Mouse (Mus musculus) liver, embryonic 14.5 days (tissue): Measurements from ENCODE around the gene Ppp1r37. TPM values are rescaled to one million over a fixed set of nuclear protein-coding genes. Genes with fewer than 3 reads are reported as not detected.
A peak's percentile ranks its signal among the peaks of the same experiment; 100 is the strongest.
"Not testable (repeated sequence)": the region's sequence is repeated elsewhere in the genome, so short reads cannot be mapped to it uniquely, and the experiment has no call there.

Experiments
- ATAC-seq: fragments of 200-750 bp; cut with Nextera tagmentation; 2 replicates; pipeline ENCODE4 v1.8.0; 2017; ENCODE audit warnings: moderate number of reproducible peaks, mild to moderate bottlenecking, moderate library complexity; ENCODE audit not compliant: insufficient read depth
- DNase-seq, 3 experiments: peaks; one replicate each; pipeline ENCODE4 v3.0.0-alpha.2; 2012 to 2013; ENCODE audit warnings: low read depth in 3 of 3, low spot score in 3 of 3
- H3K27ac ChIP-seq: fragments of 300-500 bp; sonication (generic); 2 replicates; pipeline ENCODE4 v1.5.1; 2014; ENCODE audit warnings: moderate library complexity, mild to moderate bottlenecking, control low read depth, inconsistent platforms
- H3K27me3 ChIP-seq: fragments of 300-500 bp; sonication (generic); 2 replicates; pipeline ENCODE4 v1.6.1; 2014; ENCODE audit warnings: mild to moderate bottlenecking, low read length, moderate library complexity; ENCODE audit not compliant: control insufficient read depth, insufficient read depth
- H3K36me3 ChIP-seq: fragments of 300-500 bp; sonication (generic); replicated peaks from 2 replicates; pipeline ENCODE4 v1.6.1; 2014; ENCODE audit warnings: low read depth; ENCODE audit not compliant: control insufficient read depth, insufficient read depth
- H3K4me1 ChIP-seq, 2 experiments: fragments of 200-500 bp in 1 of 2; fragments of 300-500 bp in 1 of 2; sonication (generic) in 1 of 2; replicated peaks; 2 replicates each; pipeline ENCODE4 v1.6.1; 2012 to 2014; ENCODE audit warnings: antibody characterized with exemption in 1 of 2, inconsistent platforms in 1 of 2, low read length in 1 of 2; ENCODE audit not compliant: control insufficient read depth in 2 of 2, insufficient read depth in 2 of 2
- H3K4me2 ChIP-seq: fragments of 300-500 bp; sonication (generic); 2 replicates; pipeline ENCODE4 v1.6.1; 2014; ENCODE audit warnings: low read depth, mild to moderate bottlenecking, control low read depth, moderate library complexity
- H3K4me3 ChIP-seq, 2 experiments: fragments of 200-500 bp in 1 of 2; fragments of 300-500 bp in 1 of 2; sonication (generic) in 1 of 2; 2 replicates each; pipeline ENCODE4 v1.5.1; 2012 to 2014; ENCODE audit warnings: low read depth in 2 of 2, low read length in 2 of 2, mild to moderate bottlenecking in 2 of 2, control low read depth in 1 of 2, inconsistent platforms in 1 of 2, moderate library complexity in 1 of 2; ENCODE audit not compliant: insufficient read depth in 1 of 2
- H3K9ac ChIP-seq: fragments of 300-500 bp; sonication (generic); replicated peaks from 2 replicates; pipeline ENCODE4 v1.6.1; 2014; ENCODE audit warnings: mild to moderate bottlenecking, control low read depth, moderate library complexity
- H3K9me3 ChIP-seq: fragments of 300-500 bp; sonication (generic); 2 replicates; pipeline ENCODE4 v1.6.1; 2016; ENCODE audit warnings: low read length, mixed read lengths; ENCODE audit not compliant: control insufficient read depth
- CTCF ChIP-seq: IDR thresholded peaks from 2 replicates; pipeline ENCODE4 v1.5.1; 2016; ENCODE audit warnings: antibody characterized with exemption, low read depth, control low read depth
- EP300 ChIP-seq: IDR thresholded peaks from 2 replicates; pipeline ENCODE4 v1.6.1; 2016; ENCODE audit warnings: antibody characterized with exemption, low read depth
- WGBS: fragments of 180-500 bp; shearing (Covaris S2); extraction: QIAGEN DNeasy Blood & Tissue Kit; methylation state at CpG from one replicate; pipeline ENCODE4 v1.1.7; 2014; ENCODE audit not compliant: insufficient replicate concordance; 5-methylcytosine and 5-hydroxymethylcytosine counted together
- polyA plus RNA-seq, 2 experiments: library from polyadenylated mRNA; depleted of rRNA in 1 of 2; stranded (reverse) in 1 of 2; unstranded in 1 of 2; fragments of >200 nt; fragmentation: Nextera tagmentation in 1 of 2; extraction: Ambion mirVana in 1 of 2; gene quantifications; 2 replicates each; pipeline versions ENCODE4 v1.2.1 to v1.2.3; 2012 to 2014

Gene Ppp1r37
- polyA plus RNA-seq (2012; rRNA removed) (21.8 and 27.0 TPM in 2 replicates), polyA plus RNA-seq (2014; fragmentation: Nextera tagmentation; extraction: Ambion mirVana) (1.5 and 2.0 TPM in 2 replicates)

GRCm38 (mm10) chr7:19562643-19563410 is at the start of gene Ppp1r37:
Gene Ppp1r37, minus strand, starts transcription at chr7:19563076.
- Histone ChIP-seq H3K4me3 (peak within 1 kb of the TSS; percentile 95 to 96), H3K9me3 (peaks cover 4% of the 10 kb centered on the region), H3K27ac (peak within 1 kb of the TSS; percentile 97), H3K9ac (peak within 1 kb of the TSS; percentile 94), H3K36me3 (peaks cover 22% of the 10 kb centered on the region), H3K27me3 (no peaks in the 10 kb centered on the region), H3K4me2 (peak within 1 kb of the TSS; percentile 94), H3K4me1 (peaks cover 43 to 54% of the 10 kb centered on the region in 2 experiments)
- DNase-seq = no peak
- TF ChIP-seq CTCF = no peak
- no peak for TF ChIP-seq EP300
- 5% methylated on average over 19 of the region's 19 CpGs for WGBS
- no peak for ATAC-seq

DNA sequence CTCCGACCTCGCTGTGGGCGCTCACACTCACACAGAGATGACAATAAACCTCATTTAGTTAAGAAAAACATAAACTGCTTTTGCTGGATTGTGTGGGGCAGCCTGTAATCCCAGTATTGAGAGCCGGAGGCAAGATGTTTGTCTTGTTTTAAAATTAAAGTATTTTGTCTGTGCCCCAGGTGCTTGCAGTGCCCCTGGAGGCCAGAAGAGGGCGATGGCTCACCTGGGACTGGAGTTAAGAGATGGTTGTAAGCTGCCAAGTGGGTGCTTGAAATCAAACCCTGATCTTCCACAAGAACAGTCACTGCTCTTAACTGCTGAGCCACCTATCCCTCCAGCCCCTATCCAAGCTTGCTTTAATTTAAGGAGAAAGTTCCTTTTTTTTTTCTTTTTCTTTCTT is 48.1 kb upstream of the Ppp1r37 start:
- H3K36me3 ChIP-seq = no peaks in the 10 kb centered on the region
- DNase-seq (no peak), ATAC-seq (no peak)
- TF ChIP-seq CTCF (peak; percentile 48), EP300 (no peak)
- no peak overlapping the region for H3K9ac ChIP-seq
- no peaks in the 10 kb centered on the region for H3K27me3 ChIP-seq
- H3K4me1 ChIP-seq = no peaks in the 10 kb centered on the region
- H3K4me2 ChIP-seq = no peak overlapping the region
- H3K27ac ChIP-seq = no peak overlapping the region
- H3K9me3 ChIP-seq = no peaks in the 10 kb centered on the region; the same call in 1 of the 2 replicates
- whole genome bisulfite sequencing = 71% methylated on average over 5 of the region's 5 CpGs
- H3K4me3 ChIP-seq = no peak overlapping the region

- no peak for ATAC-seq
- H3K27ac ChIP-seq = no peak overlapping the region
- no peaks in the 10 kb centered on the region for H3K36me3 ChIP-seq
- no peak for DNase-seq
- WGBS = 83% methylated on average over 12 of the region's 12 CpGs
- H3K27me3 ChIP-seq = no peaks in the 10 kb centered on the region
- H3K9me3 ChIP-seq = no peaks in the 10 kb centered on the region; the same call in 1 of the 2 replicates
- TF ChIP-seq CTCF = 0 out of 2 replicates have a peak, but pooled peaks have one; percentile 23
- no peak for TF ChIP-seq EP300
- no peak overlapping the region for H3K4me3 ChIP-seq
- no peak overlapping the region for H3K4me2 ChIP-seq
- H3K4me1 ChIP-seq = no peaks in the 10 kb centered on the region
- no peak overlapping the region for H3K9ac ChIP-seq
These were observed 46.9 kb upstream of the Ppp1r37 start for GRCm38 (mm10) chr7:19609641-19610332.

- no peak for DNase-seq
- Histone ChIP-seq H3K4me2 (no peak overlapping the region), H3K27me3 (no peaks in the 10 kb centered on the region), H3K36me3 (no peaks in the 10 kb centered on the region), H3K9me3 (no peaks in the 10 kb centered on the region; the same call in 1 of the 2 replicates), H3K27ac (no peak overlapping the region), H3K4me3 (no peak overlapping the region), H3K9ac (no peak overlapping the region), H3K4me1 (peaks cover 8 to 13% of the 10 kb centered on the region in 2 experiments)
- WGBS = 73% methylated on average over 5 of the region's 5 CpGs
- no peak for ATAC-seq
- TF ChIP-seq EP300 (no peak), CTCF (peak; percentile 29; the same call in 1 of the 2 replicates)
These were observed 44.4 kb upstream of the Ppp1r37 start for GRCm38 (mm10) chr7:19607291-19607690.

- H3K9me3 ChIP-seq, H3K27me3 ChIP-seq, H3K9ac ChIP-seq, H3K36me3 ChIP-seq, H3K27ac ChIP-seq, DNase-seq: not testable (repeated sequence)
- Histone ChIP-seq H3K4me2 (peak overlapping the region; percentile 82; the same call in 1 of the 2 replicates), H3K4me3 (peak overlapping the region in 1 of 2 experiments; percentile 69; a peak in 2 of 4 replicates), H3K4me1 (peaks cover 8 to 13% of the 10 kb centered on the region in 2 experiments)
- ATAC-seq = 0 out of 2 replicates have a peak, but pooled peaks have one; percentile 22
- 53% methylated on average over 10 of the region's 10 CpGs for WGBS
These were observed 41.8 kb upstream of the Ppp1r37 start for GRCm38 (mm10) chr7:19604606-19605214.
